Mouse (Mus musculus) neural tube, embryonic 15.5 days (tissue): ENCODE data around the gene Slain1. TPM values are rescaled to one million over a fixed set of nuclear protein-coding genes. Genes with fewer than 3 reads are reported as not detected.
"Not testable (repeated sequence)": the region's sequence is repeated elsewhere in the genome, so short reads cannot be mapped to it uniquely, and the experiment has no call there.

Experiments used
- ATAC-seq: fragments of 200-750 bp; cut with Nextera tagmentation; 2 replicates; pipeline ENCODE4 v1.8.0; 2017; ENCODE audit warnings: mild to moderate bottlenecking, moderate TSS enrichment, moderate library complexity; ENCODE audit not compliant: low FRiP score
- H3K27ac ChIP-seq: fragments of 300-500 bp; sonication (generic); replicated peaks from 2 replicates; pipeline ENCODE4 v1.5.1; 2015; ENCODE audit warnings: mild to moderate bottlenecking, inconsistent platforms
- H3K27me3 ChIP-seq: fragments of 300-500 bp; sonication (generic); replicated peaks from 2 replicates; pipeline ENCODE4 v1.6.1; 2015; ENCODE audit warnings: inconsistent platforms
- H3K36me3 ChIP-seq: fragments of 300-500 bp; sonication (generic); 2 replicates; pipeline ENCODE4 v1.6.1; 2015; ENCODE audit warnings: inconsistent platforms
- H3K4me1 ChIP-seq: fragments of 300-500 bp; sonication (generic); 2 replicates; pipeline ENCODE4 v1.6.1; 2015; ENCODE audit warnings: inconsistent platforms
- H3K4me2 ChIP-seq: fragments of 300-500 bp; sonication (generic); 2 replicates; pipeline ENCODE4 v1.6.1; 2015; ENCODE audit warnings: inconsistent platforms, mild to moderate bottlenecking, moderate library complexity
- H3K4me3 ChIP-seq: fragments of 300-500 bp; sonication (generic); replicated peaks from 2 replicates; pipeline ENCODE4 v1.5.1; 2015; ENCODE audit warnings: mild to moderate bottlenecking, inconsistent platforms
- H3K9ac ChIP-seq: fragments of 300-500 bp; sonication (generic); replicated peaks from 2 replicates; pipeline ENCODE4 v1.6.1; 2015; ENCODE audit warnings: mild to moderate bottlenecking, inconsistent platforms
- H3K9me3 ChIP-seq: fragments of 300-500 bp; sonication (generic); replicated peaks from 2 replicates; pipeline ENCODE4 v1.6.1; 2016; ENCODE audit warnings: inconsistent platforms
- WGBS: fragments of 180-500 bp; shearing (Covaris S2); methylation state at CpG from one replicate; pipeline ENCODE4 v1.1.7; 2015; ENCODE audit warnings: mixed read lengths; 5-methylcytosine and 5-hydroxymethylcytosine counted together
- polyA plus RNA-seq: library from polyadenylated mRNA; unstranded; fragments of >200 nt; fragmentation: Nextera tagmentation; extraction: Ambion mirVana; gene quantifications from 2 replicates; pipeline ENCODE4 v1.2.1, GENCODE M21; 2015

The Slain1 gene
- polyA plus RNA-seq, 1 experiment from 2014 or later: 15.4 TPM

DNA sequence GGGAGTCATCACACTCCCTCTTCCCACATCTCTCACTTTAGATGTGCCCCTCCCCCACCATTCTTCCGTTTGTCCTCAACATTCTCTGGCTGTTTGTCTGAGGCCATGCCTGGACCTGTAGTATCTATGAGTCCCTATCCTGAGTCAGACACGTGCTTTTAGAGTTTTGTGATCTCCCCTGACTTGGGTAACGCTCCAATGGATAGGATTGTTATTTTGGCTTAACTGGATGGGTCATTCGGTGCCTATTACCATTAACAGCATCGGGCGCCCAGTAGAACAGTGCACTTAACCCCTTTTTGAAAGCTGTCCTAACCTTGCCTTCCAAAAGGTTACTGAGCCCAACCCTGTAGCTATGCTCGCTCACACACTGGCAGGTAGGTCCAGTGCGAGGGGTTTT is 78.5 kb downstream of the Slain1 start:
- Histone ChIP-seq H3K4me3 (no peak overlapping the region), H3K4me2 (no peak overlapping the region), H3K27me3 (no peaks in the 10 kb centered on the region), H3K36me3 (no peaks in the 10 kb centered on the region), H3K9ac (no peak overlapping the region), H3K27ac (no peak overlapping the region), H3K9me3 (no peaks in the 10 kb centered on the region), H3K4me1 (no peaks in the 10 kb centered on the region)
- WGBS: 89% methylated on average over 8 of the region's 8 CpGs
- ATAC-seq: no peak

DNA sequence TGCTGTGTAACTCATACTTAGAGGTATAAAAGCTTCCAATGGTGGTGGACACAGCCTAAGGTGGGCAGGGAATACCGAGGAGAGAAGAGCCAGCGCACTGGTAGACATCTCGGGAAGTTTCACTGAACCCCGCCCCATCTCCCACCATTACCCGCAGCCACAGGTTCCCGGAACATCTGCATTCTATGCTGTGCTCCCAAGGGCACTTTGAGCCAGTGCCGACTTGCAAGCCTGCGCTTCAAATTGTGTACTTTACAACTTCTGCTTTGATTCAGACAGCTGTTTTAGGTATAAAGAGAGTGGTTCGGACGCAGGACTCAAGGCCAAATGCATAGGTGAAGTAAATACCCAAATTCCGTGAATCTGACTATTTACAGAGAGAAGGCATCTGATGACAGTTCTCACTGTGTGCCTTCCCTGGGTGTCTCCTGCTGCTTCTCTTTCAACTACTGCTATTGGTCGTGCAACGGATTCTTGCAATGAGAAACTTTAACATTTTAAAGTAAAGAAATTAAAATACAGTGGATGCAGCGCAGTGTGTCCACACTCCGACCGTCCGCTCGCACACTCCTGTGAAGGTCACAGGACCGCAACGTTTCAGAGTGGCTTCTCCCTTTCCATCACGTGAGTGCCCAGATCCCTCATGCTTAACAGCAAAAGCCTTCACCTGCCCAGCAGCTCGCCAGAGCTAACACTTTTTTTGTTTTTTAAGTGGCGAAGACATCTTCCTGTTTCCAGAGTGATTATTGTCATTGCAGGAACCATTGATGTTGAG is 79.1 kb downstream of the Slain1 start:
- Histone ChIP-seq H3K9me3 (no peaks in the 10 kb centered on the region), H3K36me3 (no peaks in the 10 kb centered on the region), H3K4me1 (no peaks in the 10 kb centered on the region), H3K4me2 (no peak overlapping the region), H3K9ac (no peak overlapping the region), H3K4me3 (no peak overlapping the region), H3K27me3 (no peaks in the 10 kb centered on the region), H3K27ac (no peak overlapping the region)
- no peak for ATAC-seq
- WGBS: 85% methylated on average over 23 of the region's 23 CpGs

DNA sequence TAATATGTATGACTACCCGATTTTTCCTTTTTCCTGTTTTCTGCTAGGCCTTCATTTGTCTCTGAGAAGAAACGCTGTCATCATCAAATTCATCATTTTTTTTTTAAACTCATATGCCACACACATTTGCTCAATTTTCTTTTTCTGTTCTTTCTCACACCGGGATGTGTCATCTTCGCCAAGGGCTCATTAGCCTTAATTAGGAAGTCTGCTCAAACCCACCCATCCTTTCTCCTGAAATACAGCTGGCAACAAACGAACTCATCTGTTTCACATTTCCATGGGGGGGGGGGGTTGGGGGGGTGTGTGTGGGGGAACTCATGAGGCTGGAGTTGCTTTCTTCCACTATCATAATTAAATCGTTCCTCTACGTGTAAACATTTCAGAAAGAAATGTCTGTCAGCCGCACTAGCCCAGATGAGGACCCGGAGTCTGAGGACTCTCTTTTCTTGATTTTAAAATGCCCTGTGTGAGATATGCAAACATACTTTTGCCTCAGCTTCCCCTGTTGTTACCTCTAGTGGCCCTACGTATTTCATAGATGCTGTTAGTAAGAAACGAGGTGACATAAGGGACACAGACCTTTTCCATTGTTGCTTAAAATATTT is 79.8 kb downstream of the Slain1 start:
- H3K4me1 ChIP-seq: no peaks in the 10 kb centered on the region
- H3K4me3 ChIP-seq: no peak overlapping the region
- no peaks in the 10 kb centered on the region for H3K36me3 ChIP-seq
- no peak overlapping the region for H3K27ac ChIP-seq
- H3K9ac ChIP-seq: no peak overlapping the region
- H3K27me3 ChIP-seq: no peaks in the 10 kb centered on the region
- no peak for ATAC-seq
- 68% methylated on average over 11 of the region's 11 CpGs for WGBS
- no peak overlapping the region for H3K4me2 ChIP-seq
- H3K9me3 ChIP-seq: no peaks in the 10 kb centered on the region

DNA sequence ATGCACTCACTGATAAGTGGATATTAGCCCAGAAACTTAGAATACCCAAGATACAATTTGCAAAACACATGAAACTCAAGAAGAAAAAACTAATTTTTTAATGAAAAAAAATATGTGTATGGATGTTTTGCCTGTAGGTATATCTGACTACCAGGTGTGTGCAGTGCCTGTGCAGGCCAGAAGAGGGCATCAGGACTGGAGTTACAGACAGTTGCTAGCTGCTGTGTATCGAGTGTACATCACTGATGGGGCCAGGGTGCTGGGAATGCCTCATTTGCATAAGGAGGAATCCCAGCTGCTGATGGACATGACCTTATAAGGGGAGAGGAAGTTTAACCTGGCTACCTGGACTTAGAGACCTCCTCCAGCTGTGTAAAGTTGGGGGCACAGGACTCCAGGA is 82.6 kb downstream of the Slain1 start:
- ATAC-seq: no peak
- H3K9me3 ChIP-seq: no peaks in the 10 kb centered on the region
- no peak overlapping the region for H3K27ac ChIP-seq
- no peaks in the 10 kb centered on the region for H3K4me1 ChIP-seq
- H3K36me3 ChIP-seq: no peaks in the 10 kb centered on the region
- no peaks in the 10 kb centered on the region for H3K27me3 ChIP-seq
- no peak overlapping the region for H3K4me3 ChIP-seq
- no peak overlapping the region for H3K4me2 ChIP-seq
- no peak overlapping the region for H3K9ac ChIP-seq
- WGBS: 62% methylated on average over 1 of the region's 1 CpGs

DNA sequence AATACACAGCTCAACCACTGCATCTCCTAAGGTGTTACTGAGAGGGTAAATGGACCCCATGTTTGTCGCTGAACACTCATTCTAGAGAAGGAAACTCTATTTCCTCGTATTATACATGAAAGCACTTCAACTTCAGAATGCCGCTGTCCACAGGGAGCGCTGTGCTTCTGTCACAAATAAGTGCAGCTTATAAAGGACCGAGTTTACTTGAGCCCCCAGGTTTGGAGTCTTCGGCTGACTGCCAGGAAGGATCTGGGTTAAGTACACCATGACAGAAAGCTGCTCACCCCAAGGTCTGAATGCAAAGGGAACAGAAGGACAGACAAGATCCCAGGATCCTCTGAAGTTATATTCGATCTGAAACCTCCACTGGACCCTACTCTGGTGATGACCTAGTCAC is 91.2 kb downstream of the Slain1 start:
- Histone ChIP-seq H3K27ac (no peak overlapping the region), H3K27me3 (no peaks in the 10 kb centered on the region), H3K9ac (no peak overlapping the region), H3K4me1 (no peaks in the 10 kb centered on the region), H3K4me2 (no peak overlapping the region), H3K36me3 (no peaks in the 10 kb centered on the region), H3K9me3 (no peaks in the 10 kb centered on the region), H3K4me3 (no peak overlapping the region)
- WGBS: 91% methylated on average over 7 of the region's 7 CpGs
- no peak for ATAC-seq

- H3K4me2 ChIP-seq: no peak overlapping the region
- ATAC-seq: no peak
- no peaks in the 10 kb centered on the region for H3K4me1 ChIP-seq
- H3K4me3 ChIP-seq: no peak overlapping the region
- H3K9me3 ChIP-seq: no peaks in the 10 kb centered on the region
- H3K9ac ChIP-seq: no peak overlapping the region
- no peaks in the 10 kb centered on the region for H3K36me3 ChIP-seq
- H3K27me3 ChIP-seq: no peaks in the 10 kb centered on the region
- H3K27ac ChIP-seq: no peak overlapping the region
- WGBS: 62% methylated on average over 8 of the region's 8 CpGs
These were observed 92.1 kb downstream of the Slain1 start for GRCm38 (mm10) chr14:103742150-103742549.

GRCm38 (mm10) chr14:103747345-103747744 is 97.3 kb downstream of the Slain1 start:
- Histone ChIP-seq H3K4me2 (no peak overlapping the region), H3K27me3 (no peaks in the 10 kb centered on the region), H3K36me3 (no peaks in the 10 kb centered on the region), H3K9me3 (no peaks in the 10 kb centered on the region), H3K4me3 (no peak overlapping the region), H3K4me1 (no peaks in the 10 kb centered on the region), H3K9ac (no peak overlapping the region), H3K27ac (no peak overlapping the region)
- no peak for ATAC-seq
- 69% methylated on average over 6 of the region's 6 CpGs for WGBS

GRCm38 (mm10) chr14:103750638-103751037 is 100.6 kb downstream of the Slain1 start:
- not testable (repeated sequence) for H3K9me3 ChIP-seq, H3K27me3 ChIP-seq, H3K27ac ChIP-seq, H3K4me3 ChIP-seq, H3K9ac ChIP-seq, H3K36me3 ChIP-seq, ATAC-seq, H3K4me1 ChIP-seq, H3K4me2 ChIP-seq
- WGBS: 93% methylated on average over 4 of the region's 4 CpGs

DNA sequence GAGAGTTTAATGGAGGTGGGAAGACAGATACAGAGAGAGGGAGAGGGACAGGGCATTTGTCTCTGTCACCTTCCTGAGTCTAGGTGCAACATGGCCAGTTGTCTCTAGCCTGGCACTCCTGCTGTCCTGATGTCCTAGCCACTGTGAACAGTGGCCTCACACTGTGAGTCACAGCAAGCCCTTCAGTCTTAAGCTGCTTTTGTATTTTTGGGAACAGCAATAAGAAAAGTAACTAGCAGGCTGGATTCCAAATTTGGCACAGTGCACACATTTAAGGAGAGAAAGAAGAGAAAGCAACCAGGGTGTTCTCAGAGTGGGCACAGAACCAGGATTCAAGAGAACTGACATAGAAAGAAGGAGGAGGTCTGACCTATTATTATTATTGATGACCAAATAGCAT is 101.4 kb downstream of the Slain1 start:
- H3K9ac ChIP-seq: no peak overlapping the region
- H3K36me3 ChIP-seq: no peaks in the 10 kb centered on the region
- H3K4me1 ChIP-seq: no peaks in the 10 kb centered on the region
- no peaks in the 10 kb centered on the region for H3K9me3 ChIP-seq
- ATAC-seq: no peak
- H3K27ac ChIP-seq: no peak overlapping the region
- no peak overlapping the region for H3K4me2 ChIP-seq
- H3K4me3 ChIP-seq: no peak overlapping the region
- no peaks in the 10 kb centered on the region for H3K27me3 ChIP-seq

GRCm38 (mm10) chr14:103752773-103753172 is 102.7 kb downstream of the Slain1 start:
- no peak overlapping the region for H3K27ac ChIP-seq
- H3K4me2 ChIP-seq: no peak overlapping the region
- no peaks in the 10 kb centered on the region for H3K36me3 ChIP-seq
- 73% methylated on average over 7 of the region's 7 CpGs for WGBS
- no peak overlapping the region for H3K4me3 ChIP-seq
- H3K9ac ChIP-seq: no peak overlapping the region
- ATAC-seq: peak; percentile 50; the same call in 1 of the 2 replicates
- no peaks in the 10 kb centered on the region for H3K4me1 ChIP-seq
- H3K9me3 ChIP-seq: no peaks in the 10 kb centered on the region
- no peaks in the 10 kb centered on the region for H3K27me3 ChIP-seq

DNA sequence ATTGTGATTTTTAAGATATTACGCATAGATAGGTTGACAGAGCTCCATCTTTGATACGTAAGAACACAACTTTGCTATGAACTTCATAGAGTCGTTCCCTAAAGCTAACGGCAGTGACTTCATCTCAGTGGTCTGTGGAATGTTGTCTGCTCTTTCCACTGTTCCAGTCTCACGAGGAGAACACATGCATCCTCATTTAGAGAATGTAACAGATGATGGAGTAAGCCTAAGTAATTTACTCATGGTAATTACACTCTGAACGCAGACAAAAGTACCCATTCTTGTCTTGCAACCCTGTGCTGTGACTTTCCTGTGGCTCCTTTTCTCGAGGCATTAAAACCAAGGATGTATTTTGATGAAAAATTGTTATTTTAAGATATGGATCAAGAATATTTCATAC is 104.0 kb downstream of the Slain1 start:
- Histone ChIP-seq H3K4me1 (no peaks in the 10 kb centered on the region), H3K27ac (no peak overlapping the region), H3K9me3 (no peaks in the 10 kb centered on the region), H3K36me3 (no peaks in the 10 kb centered on the region), H3K9ac (no peak overlapping the region), H3K4me2 (no peak overlapping the region), H3K4me3 (no peak overlapping the region), H3K27me3 (no peaks in the 10 kb centered on the region)
- ATAC-seq: no peak
- 79% methylated on average over 7 of the region's 7 CpGs for WGBS

GRCm38 (mm10) chr14:103754465-103754864 is 104.4 kb downstream of the Slain1 start:
- WGBS: 80% methylated on average over 9 of the region's 9 CpGs
- no peaks in the 10 kb centered on the region for H3K36me3 ChIP-seq
- H3K4me1 ChIP-seq: no peaks in the 10 kb centered on the region
- H3K4me3 ChIP-seq: no peak overlapping the region
- ATAC-seq: no peak
- H3K9ac ChIP-seq: no peak overlapping the region
- no peaks in the 10 kb centered on the region for H3K9me3 ChIP-seq
- no peak overlapping the region for H3K27ac ChIP-seq
- no peak overlapping the region for H3K4me2 ChIP-seq
- no peaks in the 10 kb centered on the region for H3K27me3 ChIP-seq
